8 mouse cellular contexts compared by ENCODE assay signal in the genomic region with DNA sequence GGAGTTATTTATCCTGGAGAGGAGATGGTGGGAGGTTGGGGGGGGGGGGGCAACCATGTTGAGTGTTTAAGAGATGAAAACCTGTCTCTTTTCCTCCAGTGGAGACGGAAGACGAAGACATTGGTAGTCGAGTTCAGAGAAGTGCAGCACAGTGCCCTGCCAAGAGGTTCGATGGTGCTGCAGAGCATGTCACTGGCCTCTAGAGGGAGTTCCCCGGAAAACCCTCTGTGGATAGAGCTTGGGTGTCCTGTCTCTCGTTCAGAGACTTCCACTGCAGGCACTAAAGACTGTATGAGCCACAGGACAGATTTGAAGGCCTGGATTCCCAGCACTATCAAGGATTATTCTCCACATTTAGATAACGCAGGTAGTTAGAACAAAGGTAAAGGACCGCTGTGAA.
DNase-seq lines count a peak whose midpoint lies in the region; ATAC-seq and TF ChIP-seq lines count a peak whose summit lies in the region.

No protein-coding gene starts in this region.

- TF ChIP-seq POLR2A in ES-Bruce4 (IDR thresholded peaks at IDR 0.05; ENCODE audit: insufficient read depth, low read length): no peak
- no peak for TF ChIP-seq POLR2A in lung, adult 2 months (IDR thresholded peaks at IDR 0.05; ENCODE audit: borderline replicate concordance, extremely low read depth, low read depth, low read length)

- no peak overlapping the region for H3K9ac ChIP-seq in ES-Bruce4 (ENCODE audit: low read depth, poor library complexity, severe bottlenecking)
- no peak overlapping the region for H3K9ac ChIP-seq in kidney, postnatal 0 days (ENCODE audit: low read depth, low read length)
- H3K9ac ChIP-seq in stomach, embryonic 14.5 days (replicated peaks; ENCODE audit: low read depth, low read length): no peak overlapping the region

- H3K4me2 ChIP-seq in kidney, postnatal 0 days (ENCODE audit: low read length): no peak overlapping the region
- H3K4me2 ChIP-seq in stomach, embryonic 14.5 days (replicated peaks; ENCODE audit: low read depth, low read length): no peak overlapping the region; the same call in 1 of the 2 replicates

- H3K4me1 ChIP-seq in ES-Bruce4 (ENCODE audit: control insufficient read depth, insufficient read depth, low read length): no peaks in the 10 kb centered on the region
- H3K4me1 ChIP-seq in kidney, postnatal 0 days (replicated peaks; ENCODE audit: insufficient read depth, low read length): peaks cover 6% of the 10 kb centered on the region; the same call in 1 of the 2 replicates
- no peaks in the 10 kb centered on the region for H3K4me1 ChIP-seq in lung, adult 2 months (ENCODE audit: control insufficient read depth, insufficient read depth, low read length)
- H3K4me1 ChIP-seq in stomach, embryonic 14.5 days (ENCODE audit: control insufficient read depth, insufficient read depth, low read length): peaks cover 6% of the 10 kb centered on the region; the same call in 1 of the 2 replicates

- no peaks in the 10 kb centered on the region for H3K27me3 ChIP-seq in ES-Bruce4 (ENCODE audit: control insufficient read depth, insufficient read depth, low read length, poor library complexity, severe bottlenecking)
- H3K27me3 ChIP-seq in kidney, postnatal 0 days (ENCODE audit: insufficient read depth, low read length): no peaks in the 10 kb centered on the region
- no peaks in the 10 kb centered on the region for H3K27me3 ChIP-seq in stomach, embryonic 14.5 days (ENCODE audit: control insufficient read depth, insufficient read depth, low read length)

- ATAC-seq in kidney, postnatal 0 days (replicated peaks; ENCODE audit: low FRiP score, low read depth): no peak; the same call in 1 of the 2 replicates
- peak; percentile 37; the same call in 1 of the 2 replicates for ATAC-seq in stomach, embryonic 14.5 days (ENCODE audit: insufficient number of reproducible peaks, insufficient read depth, low FRiP score, low read depth)

- no peak overlapping the region for H3K27ac ChIP-seq in ES-Bruce4 (ENCODE audit: insufficient read depth, low read length)
- no peak overlapping the region for H3K27ac ChIP-seq in kidney, postnatal 0 days
- no peak overlapping the region for H3K27ac ChIP-seq in stomach, embryonic 14.5 days (ENCODE audit: low read length)

- 24% methylated on average over 8 of the region's 8 CpGs for WGBS in kidney, postnatal 0 days
- 13% methylated on average over 8 of the region's 8 CpGs for WGBS in lung, adult 2 months
- 20% methylated on average over 8 of the region's 8 CpGs for WGBS in stomach, embryonic 14.5 days

- no peak overlapping the region for H3K4me3 ChIP-seq in ES-Bruce4 (ENCODE audit: low read depth, low read length)
- H3K4me3 ChIP-seq in kidney, postnatal 0 days (replicated peaks; ENCODE audit: low read depth, low read length): no peak overlapping the region
- no peak overlapping the region for H3K4me3 ChIP-seq in lung, adult 2 months (replicated peaks; ENCODE audit: extremely low read depth, low read depth, low read length)
- no peak overlapping the region for H3K4me3 ChIP-seq in stomach, embryonic 14.5 days (ENCODE audit: low read depth, low read length)

- TF ChIP-seq CTCF in ES-Bruce4 (IDR thresholded peaks at IDR 0.05; ENCODE audit: low read depth, low read length): peak; percentile 77
- peak; percentile 72 for TF ChIP-seq CTCF in kidney, postnatal 0 days (IDR thresholded peaks at IDR 0.05; ENCODE audit: low read depth)
- TF ChIP-seq CTCF in lung, adult 2 months (IDR thresholded peaks at IDR 0.05; ENCODE audit: insufficient read depth, low read length): peak; percentile 76

- no peaks in the 10 kb centered on the region for H3K36me3 ChIP-seq in ES-Bruce4 (ENCODE audit: control insufficient read depth, insufficient read depth, low read length, poor library complexity, severe bottlenecking)
- no peaks in the 10 kb centered on the region for H3K36me3 ChIP-seq in kidney, postnatal 0 days (ENCODE audit: insufficient read depth, low read length)
- no peaks in the 10 kb centered on the region for H3K36me3 ChIP-seq in stomach, embryonic 14.5 days (ENCODE audit: control insufficient read depth, insufficient read depth, low read length)

- peak; percentile 26 to 38 for DNase-seq in adrenal gland, adult 18-20 months (ENCODE audit: low spot score in 2 of 2)
- peak; percentile 56 for DNase-seq in embryo, embryonic 9.5 days (ENCODE audit: extremely low spot score)
- DNase-seq in heart, adult 9 months (ENCODE audit: low spot score in 2 of 2): peak; percentile 28 to 52
- DNase-seq in kidney, postnatal 0 days (ENCODE audit: low spot score): peak; percentile 78
- peak; percentile 18 for DNase-seq in lung, adult 2 months
- no peak for DNase-seq in spleen, adult 12 weeks (ENCODE audit: low spot score)

- TF ChIP-seq EP300 in ES-Bruce4 (IDR thresholded peaks at IDR 0.05; ENCODE audit: insufficient read depth, low read depth, low read length): no peak

- no peaks in the 10 kb centered on the region for H3K9me3 ChIP-seq in ES-Bruce4 (replicated peaks; ENCODE audit: control insufficient read depth, insufficient read depth, low read length, poor library complexity, severe bottlenecking)
- no peaks in the 10 kb centered on the region for H3K9me3 ChIP-seq in kidney, postnatal 0 days (replicated peaks; ENCODE audit: low read length)
- no peaks in the 10 kb centered on the region for H3K9me3 ChIP-seq in stomach, embryonic 14.5 days (ENCODE audit: control insufficient read depth, low read depth, low read length)
